ENCODE assay signal across 8 mouse cellular contexts in genomic region chr11:87444056-87444455, GRCm38 (mm10). TPM values are rescaled to one million over a fixed set of nuclear protein-coding genes. Genes with fewer than 3 reads are reported as not detected.
DNase-seq lines count a peak whose midpoint lies in the region; ATAC-seq and TF ChIP-seq lines count a peak whose summit lies in the region.
"Not testable (repeated sequence)": the region's sequence is repeated elsewhere in the genome, so short reads cannot be mapped to it uniquely, and the experiment has no call there.
"Had no signal": no experiment of that assay in that cellular context is flagged by ENCODE, and none has a peak within 500 bp of the region (broad histone marks: within the 10 kb centered on the region; RNA-seq: fewer than 3 reads in every experiment).

No protein-coding gene starts in this region.

- H3K36me3 ChIP-seq in hindbrain, embryonic 15.5 days; liver, embryonic 13.5 days; midbrain, embryonic 11.5 days (ENCODE audit: control insufficient read depth, insufficient read depth, low read length); neural tube, embryonic 13.5 days: not testable (repeated sequence)

- not testable (repeated sequence) for H3K9me3 ChIP-seq in hindbrain, embryonic 15.5 days; liver, embryonic 13.5 days (replicated peaks); midbrain, embryonic 11.5 days (ENCODE audit: control insufficient read depth, low read length); neural tube, embryonic 13.5 days

- not testable (repeated sequence) for H3K4me3 ChIP-seq in gastrocnemius, adult 2 months; hindbrain, embryonic 15.5 days; liver, embryonic 13.5 days (replicated peaks); midbrain, embryonic 11.5 days (ENCODE audit: low read depth, low read length); neural tube, embryonic 13.5 days

- 73% methylated on average over 10 of the region's 10 CpGs for WGBS in hindbrain, embryonic 15.5 days
- 53% methylated on average over 10 of the region's 10 CpGs for WGBS in liver, embryonic 13.5 days (ENCODE audit: insufficient replicate concordance)
- WGBS in midbrain, embryonic 11.5 days: 73% methylated on average over 10 of the region's 10 CpGs
- WGBS in neural tube, embryonic 13.5 days: 70% methylated on average over 10 of the region's 10 CpGs

- not testable (repeated sequence) for H3K4me2 ChIP-seq in hindbrain, embryonic 15.5 days; liver, embryonic 13.5 days; midbrain, embryonic 11.5 days; neural tube, embryonic 13.5 days

- peak overlapping the region; percentile 84 for H3K27ac ChIP-seq in gastrocnemius, adult 2 months
- H3K27ac ChIP-seq in hindbrain, embryonic 15.5 days (replicated peaks): peak overlapping the region; percentile 82
- H3K27ac ChIP-seq in liver, embryonic 13.5 days: peak overlapping the region; percentile 73
- not testable (repeated sequence) for H3K27ac ChIP-seq in midbrain, embryonic 11.5 days (ENCODE audit: low read depth, low read length)
- H3K27ac ChIP-seq in neural tube, embryonic 13.5 days (replicated peaks): peak overlapping the region; percentile 87; the same call in 1 of the 2 replicates

- TF ChIP-seq CTCF in gastrocnemius, adult 2 months (IDR thresholded peaks at IDR 0.05): not testable (repeated sequence)

- intact Hi-C loops in gastrocnemius, adult 2 months (cut with DNase I): not testable (repeated sequence)

- DNase-seq in Muller cell, postnatal 12 days (ENCODE audit: inconsistent ontology term): peak; percentile 29
- DNase-seq in gastrocnemius, adult 2 months; liver, embryonic 13.5 days: not testable (repeated sequence)
- peak; percentile 31 for DNase-seq in midbrain, embryonic 11.5 days (ENCODE audit: low spot score, missing footprints)

- H3K9ac ChIP-seq in hindbrain, embryonic 15.5 days; midbrain, embryonic 11.5 days (ENCODE audit: low read length); neural tube, embryonic 13.5 days: not testable (repeated sequence)
- H3K9ac ChIP-seq in liver, embryonic 13.5 days: 0 out of 2 replicates have a peak overlapping the region, but pooled peaks have one; percentile 26

- H3K27me3 ChIP-seq in hindbrain, embryonic 15.5 days; liver, embryonic 13.5 days; midbrain, embryonic 11.5 days (ENCODE audit: control insufficient read depth, insufficient read depth, low read length); neural tube, embryonic 13.5 days: not testable (repeated sequence)

- peaks cover 15% of the 10 kb centered on the region for H3K4me1 ChIP-seq in hindbrain, embryonic 15.5 days (replicated peaks)
- H3K4me1 ChIP-seq in liver, embryonic 13.5 days (replicated peaks): peaks cover 37% of the 10 kb centered on the region
- H3K4me1 ChIP-seq in midbrain, embryonic 11.5 days (ENCODE audit: control insufficient read depth, insufficient read depth, low read length): not testable (repeated sequence)
- H3K4me1 ChIP-seq in neural tube, embryonic 13.5 days (replicated peaks): peaks cover 16% of the 10 kb centered on the region; the same call in 1 of the 2 replicates

- ATAC-seq in hindbrain, embryonic 15.5 days (ENCODE audit: low FRiP score, low read depth); liver, embryonic 13.5 days (ENCODE audit: low read depth); midbrain, embryonic 11.5 days (ENCODE audit: low FRiP score); neural tube, embryonic 13.5 days (ENCODE audit: low read depth): not testable (repeated sequence)

RNA-seq across cellular contexts. Expression of gene Tex14, which starts 39.2 kb away (rescaled TPM):
- total RNA-seq in gastrocnemius, adult 2 months (2021): not detected
- polyA plus RNA-seq in hindbrain, embryonic 15.5 days (2015; fragmentation: Nextera tagmentation; extraction: Ambion mirVana): 1.7 and 1.9 TPM in 2 replicates
- polyA plus RNA-seq in liver, embryonic 13.5 days (2015; fragmentation: Nextera tagmentation; extraction: Ambion mirVana): 0.10 and 0.15 TPM in 2 replicates
- 0.21 and 0.30 TPM in 2 replicates for polyA plus RNA-seq in midbrain, embryonic 11.5 days (2014; fragmentation: Nextera tagmentation; extraction: Ambion mirVana)
- 0.32 and 1.4 TPM in 2 replicates for polyA plus RNA-seq in neural tube, embryonic 13.5 days (2015; fragmentation: Nextera tagmentation; extraction: Ambion mirVana)
- total RNA-seq: granulocyte monocyte progenitor cell, adult 5-6 weeks had no signal
- polyA plus RNA-seq: hindbrain, embryonic 11.5 days had no signal

RNA-seq across cellular contexts. Expression of gene Rad51c, which starts 39.3 kb away (rescaled TPM):
- total RNA-seq in gastrocnemius, adult 2 months (2021): under 1 TPM; 0.26 to 0.45 TPM
- polyA plus RNA-seq in hindbrain, embryonic 15.5 days (2015; fragmentation: Nextera tagmentation; extraction: Ambion mirVana): 4.7 and 4.9 TPM in 2 replicates
- polyA plus RNA-seq in liver, embryonic 13.5 days (2015; fragmentation: Nextera tagmentation; extraction: Ambion mirVana): 5.0 and 5.6 TPM in 2 replicates
- 13.6 and 15.7 TPM in 2 replicates for polyA plus RNA-seq in midbrain, embryonic 11.5 days (2014; fragmentation: Nextera tagmentation; extraction: Ambion mirVana)
- 6.2 and 7.0 TPM in 2 replicates for polyA plus RNA-seq in neural tube, embryonic 13.5 days (2015; fragmentation: Nextera tagmentation; extraction: Ambion mirVana)
